In the genomic region with DNA sequence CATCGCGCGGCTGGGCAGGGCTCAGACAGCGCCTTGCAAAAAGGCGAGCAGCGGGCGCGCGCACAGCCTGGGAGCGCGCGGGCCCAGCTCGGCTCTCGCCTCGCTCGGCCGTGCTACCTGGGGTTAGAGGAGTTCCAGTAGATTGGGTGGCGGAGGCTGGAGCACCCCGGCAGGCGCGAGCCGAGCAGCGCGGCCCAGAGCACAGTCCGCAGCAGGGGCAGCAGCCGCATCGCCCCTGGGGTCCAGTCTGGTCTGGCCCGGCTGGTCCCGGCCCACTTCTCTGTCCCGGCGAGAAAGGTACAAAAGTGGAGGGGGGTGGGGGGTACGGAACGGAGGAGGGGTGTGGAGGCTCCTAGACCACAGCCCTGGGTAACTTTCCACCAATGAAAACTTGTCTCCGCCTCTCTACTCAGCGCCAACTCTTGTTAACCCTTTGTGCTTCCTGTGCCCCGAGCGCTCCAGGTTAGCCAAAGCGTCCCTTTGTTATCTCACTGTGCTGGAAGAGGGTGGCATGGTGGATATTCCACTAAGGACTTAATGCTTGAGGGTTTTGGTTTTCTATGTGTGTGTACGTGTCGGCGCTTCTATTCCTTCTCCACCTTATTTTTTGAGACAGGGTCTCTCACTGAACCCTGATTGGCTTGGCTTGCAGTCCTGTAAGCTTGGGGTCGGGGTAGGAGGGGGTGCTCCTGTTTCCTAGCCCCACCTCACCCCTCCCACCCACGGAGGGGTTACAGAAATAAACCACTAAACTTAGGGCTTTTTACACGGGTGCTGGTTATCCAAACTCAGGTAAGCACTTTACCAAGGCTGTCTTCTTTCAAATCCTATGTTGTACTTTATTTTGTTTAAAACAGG, we compare ENCODE assay signal across 8 mouse cellular contexts. TPM values are rescaled to one million over a fixed set of nuclear protein-coding genes. Genes with fewer than 3 reads are reported as not detected.
DNase-seq lines count a peak whose midpoint lies in the region; ATAC-seq lines count a peak whose summit lies in the region.

A gene (minus strand): TSS at position 308 of the 858 bp plus-strand sequence.

- intact Hi-C loops in heart, postnatal 14 days (cut with DNase I) = loop anchor here (2.0 to 5.0 kb wide), 2 partner anchors 19 to 149 kb away; no protein-coding TSS in a partner anchor

- peak within 1 kb of the TSS; percentile 55 for H3K4me2 ChIP-seq in midbrain, embryonic 11.5 days

- peak; percentile 79 for ATAC-seq in midbrain, embryonic 11.5 days (ENCODE audit: low FRiP score)

- no peaks in the 10 kb centered on the region for H3K9me3 ChIP-seq in midbrain, embryonic 11.5 days (ENCODE audit: control insufficient read depth, low read length)

- DNase-seq in 3134 (ENCODE audit: extremely low read depth, insufficient read length, low spot score) = peak; percentile 94
- DNase-seq in CD4-positive helper T cell, adult 2 months (ENCODE audit: low read depth, low spot score) = peak; percentile 73
- DNase-seq in embryo, embryonic 10 days (ENCODE audit: low spot score) = peak; percentile 87
- peak; percentile 54 to 61 for DNase-seq in heart, postnatal 14 days
- DNase-seq in kidney, postnatal 36 days = peak; percentile 58 to 72
- DNase-seq in midbrain, embryonic 11.5 days (ENCODE audit: low spot score, missing footprints) = peak; percentile 97
- DNase-seq in thymus, postnatal 14 days = peak; percentile 71
- no peak for DNase-seq in cerebellum, adult 18-20 months

- peak within 1 kb of the TSS; percentile 60; the same call in 1 of the 2 replicates for H3K27ac ChIP-seq in midbrain, embryonic 11.5 days (ENCODE audit: low read depth, low read length)

- no peaks in the 10 kb centered on the region for H3K36me3 ChIP-seq in midbrain, embryonic 11.5 days (ENCODE audit: control insufficient read depth, insufficient read depth, low read length)

- peaks cover 28% of the 10 kb centered on the region for H3K4me1 ChIP-seq in midbrain, embryonic 11.5 days (ENCODE audit: control insufficient read depth, insufficient read depth, low read length)

- H3K4me3 ChIP-seq in midbrain, embryonic 11.5 days (ENCODE audit: low read depth, low read length) = peak within 1 kb of the TSS; percentile 68

- WGBS in midbrain, embryonic 11.5 days = under 1% methylated on average over 44 of the region's 44 CpGs

- H3K9ac ChIP-seq in midbrain, embryonic 11.5 days (ENCODE audit: low read length) = peak within 1 kb of the TSS; percentile 90

- peaks cover 5% of the 10 kb centered on the region; the same call in 1 of the 2 replicates for H3K27me3 ChIP-seq in midbrain, embryonic 11.5 days (ENCODE audit: control insufficient read depth, insufficient read depth, low read length)

RNA-seq across cellular contexts. Expression of the gene that starts here (rescaled TPM):
- under 1 TPM; 0.49 to 0.74 TPM for total RNA-seq in heart, postnatal 14 days (2021)
- 15.3 and 17.5 TPM in 2 replicates for polyA plus RNA-seq in midbrain, embryonic 11.5 days (2014; fragmentation: Nextera tagmentation; extraction: Ambion mirVana)

Comparison
In these comparisons a context has a peak if more than half of its experiments do, and no peak if none do; other contexts are left out.
1. Peak in DNase-seq in heart, postnatal 14 days; RNA of the gene not detected or under 1 TPM.
2. DNase-seq: peak in 3134 (single experiment), CD4-positive helper T cell, adult 2 months (single experiment), embryo, embryonic 10 days (single experiment), kidney, postnatal 36 days (2 of 2), midbrain, embryonic 11.5 days (single experiment) and thymus, postnatal 14 days (single experiment); none in cerebellum, adult 18-20 months (0 of 2).